Mouse (Mus musculus) ZHBTc4 (cell line): ENCODE measurements at regions not wholly inside any gene's neighbourhood (a gene's known extent, or its start where the extent isn't known, plus 50 kb on each side); places are given as distances from the start of the nearest gene placed in this dataset.

Experiments
- DNase-seq: peaks from one replicate; pipeline ENCODE4 v3.0.0-alpha.2; 2011; ENCODE audit warnings: low read depth, low spot score

DNA sequence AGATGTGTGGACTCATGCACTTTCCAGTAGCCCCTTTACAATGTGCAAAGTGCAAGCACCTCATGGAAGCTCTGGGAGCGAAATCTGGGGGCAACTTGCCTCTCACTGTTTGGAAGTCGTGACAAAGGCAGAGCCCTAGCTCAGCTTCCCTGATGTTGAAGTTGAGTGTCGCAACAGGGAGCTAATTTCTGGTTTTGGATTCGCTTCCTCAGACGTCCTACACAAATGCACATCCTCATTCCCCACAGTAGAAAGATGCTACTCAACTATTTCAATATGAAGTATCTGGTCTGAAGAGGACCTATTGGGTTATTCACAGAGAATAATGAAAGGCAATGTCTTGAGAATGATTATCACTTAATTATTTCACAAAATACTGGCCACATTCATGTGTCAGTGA, 331.3 kb downstream of the Adgrl2 start:
- DNase-seq, result no peak

DNA sequence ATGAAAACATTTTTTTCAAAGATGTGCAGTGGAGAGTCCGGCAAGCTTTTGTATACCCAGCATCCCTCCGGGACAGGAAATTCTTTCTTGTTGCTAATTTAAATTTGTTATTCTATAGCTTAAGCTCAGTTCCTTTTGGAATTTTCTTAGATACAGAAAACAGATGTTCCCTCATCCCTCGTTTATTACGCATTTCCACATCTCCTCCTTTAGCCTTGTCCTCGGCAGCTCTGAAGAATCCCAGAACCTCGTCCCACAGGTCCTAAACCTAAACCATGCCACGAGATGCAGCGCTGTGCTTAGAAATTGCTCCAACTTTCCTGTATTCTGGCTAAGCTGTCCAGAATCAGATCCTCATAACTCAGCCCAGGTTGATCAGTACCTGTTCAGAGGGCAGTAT, 332.0 kb downstream of the Adgrl2 start:
- DNase-seq, result no peak

DNA sequence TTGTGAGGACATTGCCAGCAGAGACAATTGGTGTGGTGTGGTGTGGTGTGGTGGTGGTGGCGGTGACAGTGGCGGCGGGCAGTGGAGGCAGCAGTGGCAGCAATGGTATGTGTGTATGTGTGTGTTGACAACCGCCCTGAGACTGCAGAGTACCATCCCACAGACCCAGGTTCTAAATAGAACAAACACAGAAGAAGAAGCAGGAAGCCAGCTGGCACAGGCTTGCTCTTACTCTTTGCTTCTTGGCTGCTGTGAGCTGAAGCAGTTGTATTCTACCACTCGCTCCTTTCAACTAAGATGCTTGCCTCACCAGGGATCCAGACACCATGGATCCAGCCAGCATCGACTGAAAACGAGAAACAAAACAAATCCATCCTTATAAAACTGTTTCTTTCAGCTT, 334.2 kb downstream of the Adgrl2 start:
- DNase-seq, result no peak

DNA sequence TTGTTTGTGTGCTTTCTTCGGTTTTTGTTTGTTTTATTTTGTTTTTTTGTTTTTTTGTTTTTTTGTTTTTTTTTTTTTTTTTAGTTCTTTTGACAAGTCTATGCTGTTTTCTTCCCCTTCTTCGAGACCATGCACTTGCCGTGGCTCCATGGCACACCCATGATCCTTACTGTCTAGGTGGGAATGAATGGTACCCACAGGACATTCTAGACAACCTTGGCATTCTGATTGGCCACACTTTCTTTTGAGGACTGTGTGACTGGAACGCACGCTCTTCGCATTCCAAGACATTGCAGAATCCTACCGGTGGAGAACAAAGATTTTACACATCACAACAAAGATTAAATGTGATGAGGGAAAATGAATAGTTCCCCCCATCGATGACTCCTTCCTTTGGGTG, 340.1 kb downstream of the Adgrl2 start:
- DNase-seq, result no peak

DNA sequence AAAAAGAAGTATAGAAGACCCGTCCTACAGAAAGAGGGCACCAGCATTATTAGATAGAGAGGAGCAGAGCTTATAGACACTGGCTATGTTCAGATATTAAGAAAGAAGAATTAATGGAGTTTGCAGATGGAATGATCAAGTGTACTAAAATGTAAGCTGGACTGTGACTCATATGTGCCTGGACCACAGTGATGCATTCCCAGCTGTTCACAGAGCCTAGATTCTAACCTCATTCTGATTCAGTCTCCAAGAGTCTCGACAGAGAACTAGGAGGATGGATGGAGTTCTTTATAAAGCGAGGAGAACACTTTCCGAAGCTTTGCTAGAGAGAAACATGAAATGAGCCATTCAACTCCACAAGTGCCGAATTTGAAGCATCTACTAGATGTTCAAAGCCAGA, 345.4 kb downstream of the Adgrl2 start:
- no peak for DNase-seq

DNA sequence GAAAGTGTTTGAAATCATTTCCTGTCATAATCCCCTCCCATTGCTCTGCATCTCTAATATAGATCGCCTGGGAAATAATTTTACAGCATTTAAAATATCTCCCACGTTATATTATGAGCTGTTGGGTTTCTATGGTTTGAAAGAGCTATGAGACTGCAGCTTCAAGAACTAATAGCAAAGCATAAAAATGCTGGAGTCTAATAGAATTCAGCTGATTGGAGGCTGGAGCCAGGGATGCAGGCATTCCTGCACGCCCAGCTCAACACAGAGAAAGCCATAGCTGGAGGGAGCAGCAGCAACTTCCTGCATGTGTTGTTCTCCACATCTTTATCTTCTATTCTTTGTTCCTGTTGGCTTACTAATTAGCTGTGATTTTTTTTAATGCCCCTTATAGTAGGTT, 348.8 kb downstream of the Adgrl2 start:
- DNase-seq, result no peak

DNA sequence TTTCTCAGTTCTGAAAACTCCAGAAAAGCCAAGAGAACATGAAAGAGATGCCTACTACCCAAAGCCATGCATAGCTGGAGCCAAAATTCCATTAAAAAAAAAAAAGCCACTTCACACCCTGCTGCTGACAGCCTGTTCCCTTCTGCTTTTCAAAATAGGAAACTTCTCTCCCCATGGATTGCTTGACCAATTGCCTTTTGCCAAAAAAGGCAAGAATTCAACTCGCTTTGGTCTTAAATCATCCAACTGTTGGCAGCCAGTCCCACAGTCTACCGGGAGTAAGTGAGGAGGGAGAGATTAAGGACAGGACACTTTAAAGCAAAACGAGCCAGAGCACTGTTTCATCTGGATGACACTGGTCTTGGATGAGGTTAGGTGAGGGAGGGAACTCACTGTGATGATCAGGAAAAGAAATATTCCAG, 349.7 kb downstream of the Adgrl2 start:
- no peak for DNase-seq

DNA sequence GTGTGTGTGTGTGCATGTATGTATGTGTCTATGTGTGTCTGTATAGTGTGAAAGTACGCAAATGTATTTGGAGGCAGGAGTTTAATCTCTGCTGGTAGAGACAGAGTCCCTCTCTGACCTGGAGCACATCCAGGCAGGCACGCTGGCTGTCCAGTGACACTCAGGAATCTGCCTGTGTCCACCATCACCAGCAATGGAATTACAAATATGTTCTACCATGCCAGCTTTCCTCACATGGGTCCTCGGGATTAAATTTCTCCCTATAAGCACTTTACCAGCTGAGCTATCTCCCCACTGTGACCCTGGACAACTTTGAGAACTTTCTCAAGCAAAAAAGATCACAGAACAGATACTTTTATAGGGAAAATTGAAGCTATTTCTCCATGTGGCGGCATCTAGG, 355.3 kb downstream of the Adgrl2 start:
- DNase-seq, result no peak

DNA sequence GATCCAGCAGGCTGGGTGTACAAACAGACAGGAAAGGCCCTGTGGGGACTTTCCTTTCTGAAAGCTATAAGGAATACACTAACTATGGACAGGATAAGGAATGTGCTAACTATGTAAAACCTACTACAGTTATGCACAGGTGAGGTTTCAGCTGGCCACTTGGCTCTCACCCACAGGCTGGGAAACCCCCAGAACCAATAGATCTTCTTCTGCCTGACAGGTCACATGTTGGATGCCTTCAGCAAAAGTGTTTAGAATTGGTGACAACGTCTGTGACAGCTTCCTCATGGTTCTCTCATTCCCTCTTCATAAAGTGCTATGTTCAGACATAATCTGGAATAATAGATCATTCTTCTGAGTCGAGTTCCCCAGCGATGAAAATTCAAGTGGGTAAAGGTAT, 356.0 kb downstream of the Adgrl2 start:
- no peak for DNase-seq

DNA sequence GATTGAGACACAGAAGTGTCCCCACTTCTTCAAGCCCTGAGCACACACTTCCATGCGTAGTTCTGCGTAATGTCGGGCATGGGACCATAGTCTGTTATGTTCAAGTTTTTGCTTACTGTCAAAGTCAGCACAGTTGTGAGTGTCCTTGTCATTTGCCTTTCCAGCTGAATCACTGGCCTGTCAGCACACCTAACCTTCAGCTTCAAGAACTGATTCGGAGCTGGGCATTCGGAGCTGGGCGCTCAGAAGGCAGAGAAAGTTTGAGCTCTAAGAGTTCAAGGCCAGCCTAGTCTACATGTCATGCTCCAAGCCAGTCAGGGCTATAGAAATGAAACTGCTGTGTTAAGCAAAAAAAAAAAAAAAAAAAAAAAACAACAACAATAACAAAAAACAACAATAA, 357.1 kb downstream of the Adgrl2 start:
- no peak for DNase-seq

DNA sequence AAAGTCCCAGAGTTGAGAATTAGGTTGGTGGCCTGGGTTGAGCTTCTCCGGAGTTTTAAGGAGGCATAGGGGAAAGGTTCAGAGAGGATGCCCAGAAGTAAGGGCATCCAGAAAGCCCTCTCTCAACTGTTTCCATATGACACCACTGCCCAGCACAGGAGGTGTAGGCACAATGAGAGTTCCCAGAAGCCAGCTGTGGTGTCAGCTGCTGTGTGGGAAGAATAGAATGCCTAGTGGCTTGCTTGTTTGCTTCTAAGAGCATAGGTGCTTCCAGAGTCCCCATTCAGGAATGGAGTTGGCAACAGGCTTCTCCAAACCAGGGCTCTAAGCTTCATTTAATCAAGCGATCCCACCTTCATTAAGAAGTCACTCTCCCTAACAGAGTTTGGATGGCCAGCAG, 357.9 kb downstream of the Adgrl2 start:
- DNase-seq, result no peak

DNA sequence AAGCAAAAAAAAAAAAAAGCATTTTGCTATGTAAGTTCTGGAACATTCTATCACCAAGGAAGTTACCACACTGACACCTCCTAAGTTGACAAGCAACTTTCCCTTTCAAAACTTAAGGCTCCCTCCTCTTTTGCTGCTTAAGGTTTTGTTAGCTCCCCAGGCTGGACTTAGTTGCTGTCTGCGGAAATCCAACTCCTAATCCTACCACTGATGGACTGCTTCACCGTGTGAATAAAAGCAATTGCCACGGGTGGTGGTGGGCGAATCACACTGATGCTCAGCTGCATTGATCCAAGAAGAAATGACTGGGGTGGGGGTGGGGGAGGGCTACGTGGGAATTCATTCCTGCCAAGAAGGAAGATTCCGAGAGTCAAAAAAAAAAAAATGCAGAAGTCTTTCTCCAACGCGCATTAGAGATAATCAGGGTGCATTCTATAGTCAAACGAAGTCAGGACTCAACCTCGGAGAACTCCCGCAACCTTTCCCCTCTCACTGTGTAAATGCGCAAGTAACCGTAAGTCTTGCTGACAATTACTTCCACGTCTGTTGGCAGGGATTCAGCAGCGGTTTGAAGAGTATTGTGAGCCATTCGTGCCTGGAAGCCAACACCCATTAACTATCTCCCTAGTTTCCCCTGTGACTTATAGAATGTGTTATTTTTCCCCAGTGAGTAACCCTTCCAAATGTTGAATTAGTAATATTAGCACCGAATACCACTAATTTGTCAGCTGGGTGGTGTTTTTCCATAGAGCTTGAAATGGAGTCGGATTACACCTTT, 358.8 kb downstream of the Adgrl2 start:
- DNase-seq, result no peak

DNA sequence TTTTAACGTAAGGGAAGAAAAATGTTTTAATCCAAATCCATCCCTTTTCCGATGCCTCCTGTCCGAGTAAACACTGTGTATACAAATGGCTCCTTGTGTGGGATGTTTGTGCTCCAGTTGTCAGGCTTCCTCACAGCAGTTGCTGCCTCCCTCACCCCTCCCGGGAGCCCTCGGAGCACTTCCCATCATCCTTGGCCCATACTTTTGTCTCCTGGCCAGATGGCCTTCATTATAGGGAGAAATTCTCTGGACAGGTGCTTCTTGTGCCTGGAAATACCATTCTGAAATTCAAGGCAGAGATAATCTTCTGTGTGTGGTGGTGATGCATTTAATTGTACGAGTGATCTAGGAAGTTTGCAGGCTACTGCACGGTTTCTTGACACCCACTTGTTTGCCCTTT, 359.5 kb downstream of the Adgrl2 start:
- no peak for DNase-seq

DNA sequence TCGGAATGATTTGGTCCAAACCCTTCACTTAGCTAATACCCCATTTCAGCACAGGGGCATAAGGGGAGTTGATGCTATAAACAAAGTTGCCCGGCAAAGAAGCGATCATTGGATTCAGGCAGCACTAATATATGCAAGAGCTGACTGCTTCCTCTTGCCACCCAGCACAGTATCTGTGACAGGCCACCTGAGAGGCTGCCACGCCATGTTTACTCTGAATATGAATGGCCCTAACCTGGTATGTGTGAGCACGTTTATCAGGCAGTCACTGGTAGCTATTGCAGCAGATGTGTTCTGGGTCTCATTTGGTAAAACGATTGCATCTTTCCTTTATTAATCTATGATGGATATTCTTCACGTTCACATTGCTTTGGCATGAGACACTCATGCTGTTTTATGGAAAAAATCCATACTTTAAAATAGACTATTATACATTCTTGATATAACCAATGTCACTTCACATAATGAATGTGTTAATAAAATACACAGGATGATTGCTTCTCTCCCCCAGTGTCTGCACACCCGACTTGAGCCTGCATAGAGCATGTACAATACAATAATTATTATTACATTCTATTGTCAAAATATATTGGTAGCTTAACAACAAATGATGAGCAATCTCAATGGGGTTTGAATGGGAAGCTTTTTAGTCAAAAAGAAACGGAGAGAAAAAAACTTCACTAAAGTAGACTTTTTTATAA, 375.2 kb downstream of the Adgrl2 start:
- peak; percentile 4 for DNase-seq

DNA sequence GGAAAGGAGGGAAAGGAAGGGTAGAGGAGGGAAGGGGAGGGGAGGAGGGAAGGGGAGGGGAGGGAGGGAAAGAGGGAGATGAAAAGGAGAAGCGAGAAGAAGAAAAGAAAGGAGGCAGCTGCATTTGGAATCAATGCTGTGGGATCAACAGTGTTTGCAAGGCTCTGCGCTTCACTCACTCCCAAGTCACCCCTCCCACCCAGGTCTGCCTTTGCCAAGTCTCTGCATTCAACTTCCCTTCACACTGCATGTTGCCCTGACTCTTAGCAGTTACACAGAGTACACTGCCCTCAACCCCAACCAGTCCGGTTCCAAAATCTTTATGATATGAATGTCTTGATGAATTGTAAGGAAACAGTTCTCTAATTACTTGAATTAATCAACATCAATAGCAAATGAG, 376.9 kb downstream of the Adgrl2 start:
- DNase-seq, result no peak

DNA sequence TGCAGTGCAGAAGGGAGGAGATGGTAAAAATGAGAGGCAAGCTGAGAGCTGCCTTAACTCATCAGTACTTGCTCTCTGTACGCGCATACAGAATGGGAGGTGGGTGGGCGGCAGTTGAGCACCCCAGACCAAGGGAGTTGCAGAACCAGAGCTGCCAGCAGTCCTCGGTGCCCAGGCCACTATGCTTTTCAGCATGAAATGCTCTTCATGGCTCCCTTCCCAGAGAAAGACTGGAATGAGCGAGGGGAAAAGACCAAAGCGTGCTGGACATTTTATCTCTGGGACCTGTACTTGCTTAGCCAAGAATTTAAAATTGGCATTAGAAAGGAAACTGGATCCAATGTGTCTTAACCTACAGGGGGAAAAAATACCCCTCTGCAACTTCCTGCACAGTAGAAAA, 387.1 kb downstream of the Adgrl2 start:
- no peak for DNase-seq

DNA sequence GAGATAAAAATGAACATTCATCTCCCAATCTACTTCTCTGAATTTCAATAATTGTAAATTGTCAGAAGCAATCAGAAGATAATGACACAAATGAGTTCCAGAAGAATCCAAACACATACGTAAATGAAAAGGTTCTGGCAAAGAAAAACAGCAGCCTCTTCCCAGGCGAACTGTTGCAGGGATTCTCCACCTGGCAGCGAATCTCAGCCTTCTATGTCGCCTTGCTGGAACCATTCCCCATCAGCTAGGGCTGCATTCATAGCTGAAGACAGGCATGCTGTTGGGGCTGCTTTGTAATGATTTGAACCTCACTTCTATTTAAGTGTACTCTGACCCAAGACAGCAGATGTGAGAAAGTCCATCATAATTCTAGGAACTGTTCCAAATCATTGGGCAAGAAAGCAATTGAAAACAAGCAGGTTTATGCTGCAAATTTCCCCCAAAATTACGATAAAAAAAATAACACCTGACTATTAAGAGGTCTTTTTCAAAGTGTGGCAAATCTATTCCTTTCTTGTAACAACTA, 387.6 kb downstream of the Adgrl2 start:
- DNase-seq, result no peak

DNA sequence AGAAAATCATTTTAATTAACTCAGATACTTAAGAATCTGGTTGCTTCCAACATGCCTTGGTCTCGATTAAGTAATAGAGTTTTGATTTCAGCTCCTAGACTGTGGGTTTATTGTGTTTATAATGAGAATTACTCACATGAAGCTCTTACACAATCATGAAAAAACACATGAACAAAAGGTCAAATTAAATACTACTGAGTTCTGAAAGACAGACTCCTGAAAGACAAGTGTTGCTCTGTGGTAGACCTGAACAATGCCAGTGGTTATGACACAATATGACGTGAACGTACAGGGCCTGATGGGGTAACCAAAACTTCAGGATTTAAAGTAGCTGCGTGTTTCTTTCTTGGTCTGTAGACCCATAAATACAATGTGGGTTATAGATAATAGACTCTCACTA, 394.8 kb downstream of the Adgrl2 start:
- DNase-seq, result no peak

DNA sequence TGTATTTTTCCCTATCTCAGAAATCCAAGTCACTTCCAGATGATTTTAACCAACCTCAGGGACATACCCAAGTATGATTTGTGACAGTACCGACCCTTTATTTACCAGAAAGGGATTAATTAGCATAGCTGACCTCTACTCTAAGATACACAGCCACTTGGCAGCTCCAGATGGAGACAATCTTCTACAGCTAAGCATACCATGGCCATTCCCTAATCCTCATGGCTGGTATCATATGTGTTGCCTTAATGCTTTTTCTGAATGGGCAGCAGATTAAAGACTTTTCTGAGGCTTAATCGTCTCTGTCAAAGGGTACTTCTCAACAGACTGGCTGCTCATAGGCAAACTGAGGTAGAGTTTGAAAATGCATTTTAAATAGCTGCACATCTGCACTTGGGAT, 400.8 kb downstream of the Adgrl2 start:
- no peak for DNase-seq

DNA sequence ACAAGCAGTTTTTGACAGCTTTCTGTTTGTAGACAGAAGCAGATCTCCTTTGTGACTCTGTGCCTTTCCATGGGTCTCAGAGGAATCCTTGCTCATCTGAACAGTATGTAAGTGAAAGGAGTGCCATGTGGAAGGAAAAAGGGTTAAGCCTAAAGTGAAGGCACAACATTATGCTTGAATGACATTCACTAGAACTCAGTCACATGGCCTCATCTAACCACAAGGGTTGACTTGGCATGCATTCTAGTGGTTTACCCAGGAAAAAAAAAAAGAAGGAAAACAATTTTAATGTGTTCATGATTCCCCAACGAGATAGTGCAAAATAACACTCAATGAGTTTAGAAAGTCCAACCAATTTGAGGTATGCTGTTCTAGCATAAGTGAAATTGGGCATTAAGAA, 414.6 kb downstream of the Adgrl2 start:
- DNase-seq, result no peak

DNA sequence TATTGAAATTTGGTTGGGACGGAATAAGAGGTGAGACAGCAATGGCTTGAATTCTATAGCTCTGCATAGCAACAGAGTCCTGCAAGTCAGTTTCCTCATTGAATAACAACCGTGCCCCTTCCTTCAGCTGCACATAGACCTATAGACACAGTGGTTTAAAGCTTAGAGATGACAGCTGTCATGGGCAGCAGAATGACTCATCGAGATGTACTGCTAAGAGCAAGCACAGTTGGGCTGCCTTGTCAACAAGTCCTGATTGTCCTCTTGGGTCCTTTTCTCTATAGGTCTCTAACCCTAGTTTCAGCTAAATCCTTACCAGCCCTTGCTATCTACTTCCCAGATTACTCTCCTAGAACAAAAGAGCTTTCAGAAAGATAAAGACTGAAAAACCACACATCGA, 417.9 kb downstream of the Adgrl2 start:
- no peak for DNase-seq

DNA sequence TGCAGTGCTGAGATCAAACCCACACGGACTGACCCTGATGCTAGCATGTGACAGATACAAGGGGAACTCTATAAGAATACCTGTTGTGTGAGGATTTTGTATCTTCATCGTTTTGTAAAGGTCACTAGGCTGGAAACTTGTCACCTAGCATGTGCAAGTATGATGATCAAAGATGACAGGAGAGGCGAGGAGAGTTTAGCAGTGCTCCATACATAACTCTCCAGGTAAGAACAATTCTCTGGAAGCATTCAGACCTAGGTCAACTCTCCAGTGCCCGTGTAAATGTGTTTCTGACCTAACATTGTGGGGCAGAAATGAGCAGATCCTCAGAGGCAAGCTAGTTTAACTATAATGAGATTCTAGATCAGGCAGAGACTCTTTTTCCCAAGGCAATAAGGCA, 425.6 kb downstream of the Adgrl2 start:
- DNase-seq, result no peak

DNA sequence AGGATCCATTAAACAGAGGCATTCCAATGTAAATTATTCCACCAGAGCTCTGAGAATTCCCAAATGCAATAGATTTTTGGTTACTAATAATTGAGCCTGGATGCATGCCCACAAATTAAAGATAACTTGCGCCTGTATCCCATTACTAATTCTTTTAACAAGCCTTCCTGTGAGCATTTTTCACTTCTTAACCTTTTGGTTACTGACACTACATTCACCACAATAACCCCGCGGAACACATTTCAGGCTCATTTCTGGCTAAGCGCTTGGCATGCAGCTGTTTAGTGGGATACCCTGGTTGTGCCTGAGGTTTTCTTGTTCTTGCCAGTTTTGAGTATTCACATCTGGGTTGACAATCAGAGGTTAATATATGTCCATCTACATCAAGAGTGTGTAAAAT, 429.1 kb downstream of the Adgrl2 start:
- DNase-seq, result no peak
